Mouse (Mus musculus): ENCODE results near the gene Fgb.

Fgb gene

DNA sequence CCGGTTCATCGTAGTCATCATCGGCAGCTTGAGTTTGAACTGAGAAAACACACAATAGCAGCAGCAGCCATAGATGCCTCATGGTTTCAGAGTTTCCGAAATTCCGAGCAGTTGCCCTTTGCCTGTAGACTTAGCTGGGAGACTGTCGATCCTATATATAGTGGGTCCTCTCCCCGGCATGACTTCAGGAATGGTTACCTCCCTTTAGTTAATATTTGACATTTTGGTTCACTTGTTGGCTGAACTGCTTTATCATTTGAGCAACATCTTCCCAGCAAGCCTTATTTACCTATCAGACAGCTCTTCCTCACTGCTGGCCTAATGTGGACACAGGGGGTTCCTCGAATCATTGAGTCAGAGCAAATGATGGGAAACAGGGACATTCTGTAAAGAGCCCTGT is at the start of gene Fgb:
Fgb (minus strand) TSS at position 184 of the 400 bp plus-strand sequence.
- no peak for DNase-seq (ENCODE audit: low spot score)

DNA sequence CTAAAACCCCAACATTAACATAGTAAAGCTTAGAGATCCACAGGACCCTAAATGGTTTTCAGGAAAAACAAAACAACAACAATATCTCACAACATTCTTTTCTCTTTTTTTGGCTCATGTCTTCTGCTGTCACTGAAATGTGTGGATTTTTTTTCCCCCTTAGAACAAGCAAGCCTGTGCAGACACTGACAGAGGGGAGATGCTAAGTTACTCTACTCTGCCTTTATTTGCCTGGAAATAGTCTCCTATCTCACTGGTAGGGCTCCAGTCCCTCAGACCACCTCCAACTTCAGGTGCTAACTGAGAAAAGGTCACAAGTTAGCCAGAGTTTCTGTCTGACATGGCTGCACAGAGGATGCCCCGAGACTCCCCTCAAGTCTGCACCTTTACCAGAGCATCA is 49.5 kb upstream of the Fgb start:
- no peak for DNase-seq (ENCODE audit: low spot score)

DNA sequence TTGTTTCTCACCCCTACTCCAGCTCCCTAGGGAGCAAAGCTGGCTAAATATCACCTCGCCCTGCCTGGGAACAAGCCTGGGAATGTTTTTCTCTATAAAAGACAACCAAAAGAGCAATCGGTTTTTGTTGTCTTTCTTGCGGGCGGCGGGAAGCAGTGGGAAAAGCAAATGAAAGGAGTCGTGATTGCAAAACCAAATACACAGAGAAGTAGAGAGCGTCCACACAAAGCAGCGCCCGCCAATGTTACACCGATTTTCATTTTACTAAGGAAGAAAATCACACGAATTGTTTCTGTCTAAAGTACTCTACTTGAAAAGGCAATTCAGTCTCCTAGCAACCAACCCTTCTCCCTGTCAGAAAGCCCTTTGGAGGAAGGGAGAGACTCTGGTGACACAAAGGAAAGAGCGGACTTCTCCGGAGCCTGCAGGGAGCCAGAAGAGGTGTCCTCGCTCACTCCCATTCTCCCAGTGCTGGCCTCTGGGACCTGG is 48.9 kb upstream of the Fgb start:
- DNase-seq (ENCODE audit: low spot score) = no peak

- no peak for DNase-seq (ENCODE audit: low spot score)
Measured at GRCm38 (mm10) chr3:83097586-83097985, 47.9 kb upstream of the Fgb start.

GRCm38 (mm10) chr3:83080567-83081055 is 30.9 kb upstream of the Fgb start:
- no peak for DNase-seq (ENCODE audit: low spot score)

- DNase-seq (ENCODE audit: low spot score) = no peak
Measured at GRCm38 (mm10) chr3:83076563-83076962, 26.9 kb upstream of the Fgb start.

DNA sequence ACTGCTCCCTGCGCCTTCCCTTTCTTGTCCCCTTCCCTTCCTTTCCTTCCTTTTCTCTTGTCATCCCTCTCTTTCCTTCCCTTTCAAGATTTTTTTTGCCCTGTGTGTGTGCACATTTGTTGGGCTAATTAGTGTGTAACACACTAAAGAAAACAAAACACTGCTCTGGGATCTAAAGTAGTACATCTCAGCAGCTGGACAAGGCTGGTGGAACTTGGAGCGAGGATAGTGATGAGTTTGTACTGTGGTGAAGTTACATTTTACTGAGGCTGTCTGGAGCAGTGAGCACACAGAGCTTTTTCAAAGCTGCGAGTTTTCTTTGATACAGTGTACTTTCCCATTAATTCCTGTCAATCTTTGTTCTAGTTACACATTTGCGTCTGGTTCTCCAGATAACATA is 20.6 kb upstream of the Fgb start:
- no peak for DNase-seq (ENCODE audit: low spot score)

- no peak for DNase-seq (ENCODE audit: low spot score)
Measured at GRCm38 (mm10) chr3:83068869-83069268, 19.2 kb upstream of the Fgb start.

GRCm38 (mm10) chr3:83067920-83068319 is 18.3 kb upstream of the Fgb start:
- no peak for DNase-seq (ENCODE audit: low spot score)

- DNase-seq (ENCODE audit: low spot score) = no peak
Measured at GRCm38 (mm10) chr3:83057046-83057445, 7.4 kb upstream of the Fgb start.

GRCm38 (mm10) chr3:83055281-83056038 is 5.8 kb upstream of the Fgb start, which contains the start of gene Plrg1:
Plrg1 (plus strand) TSS chr3:83055522.
- peak; percentile 96 for DNase-seq (ENCODE audit: low spot score)

DNA sequence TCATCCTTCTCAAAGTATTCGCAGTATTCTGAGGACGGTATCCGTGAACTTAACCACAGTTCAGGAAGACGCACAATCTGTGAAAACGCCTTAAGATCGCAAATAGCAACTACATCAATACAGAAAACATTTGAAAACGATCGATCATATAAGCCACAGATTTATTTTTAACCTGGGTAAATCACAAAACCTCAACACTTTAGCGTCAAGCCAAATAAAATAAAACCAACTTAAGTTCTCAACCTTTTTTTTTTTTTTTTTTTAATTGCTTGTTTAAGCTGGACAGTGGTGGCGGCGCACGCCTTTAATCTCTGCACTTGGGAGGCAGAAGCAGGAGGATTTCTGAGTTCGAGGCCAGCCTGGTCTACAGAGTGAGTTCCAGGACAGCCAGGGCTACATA is 5.1 kb upstream of the Fgb start:
- no peak for DNase-seq (ENCODE audit: low spot score)

DNA sequence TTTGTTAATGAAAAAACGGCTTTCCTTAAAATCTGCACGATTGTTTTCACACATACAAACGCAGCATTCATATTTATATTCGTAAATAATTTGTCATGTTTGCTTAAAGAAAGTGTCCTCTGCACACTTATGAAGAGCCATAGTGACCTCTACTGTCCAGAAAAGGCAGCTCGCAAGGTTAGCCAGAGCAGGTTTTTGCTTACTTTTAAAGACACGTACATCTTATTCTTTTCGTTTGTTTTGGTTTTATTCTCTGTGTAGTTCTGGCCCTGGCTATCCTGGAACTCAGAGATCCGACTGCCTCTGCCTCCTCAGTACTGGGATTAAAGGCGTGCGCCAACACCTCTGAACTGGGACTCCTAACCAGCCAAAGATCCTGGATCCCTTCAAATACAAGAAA is 4.1 kb upstream of the Fgb start:
- DNase-seq (ENCODE audit: low spot score) = no peak

DNA sequence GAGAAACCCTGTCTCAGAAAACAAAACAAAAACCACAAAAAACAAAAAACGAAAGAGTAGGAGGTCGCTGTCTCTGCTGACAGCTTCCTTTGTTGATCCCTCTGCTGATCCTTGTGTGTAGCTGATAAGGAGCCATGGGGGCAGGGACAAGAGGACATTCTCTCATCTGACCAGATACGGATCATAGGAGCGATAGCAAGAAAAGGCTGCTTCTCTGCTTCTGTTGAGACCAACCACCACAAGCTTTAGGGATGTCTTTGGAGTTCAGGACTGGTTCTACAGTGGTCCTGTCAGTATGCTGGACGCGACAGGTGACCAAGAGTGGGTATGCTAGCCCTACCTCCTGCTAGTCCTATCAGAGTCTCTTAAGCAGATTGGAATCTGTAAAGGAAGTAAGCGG is 3.5 kb upstream of the Fgb start:
- no peak for DNase-seq (ENCODE audit: low spot score)

DNA sequence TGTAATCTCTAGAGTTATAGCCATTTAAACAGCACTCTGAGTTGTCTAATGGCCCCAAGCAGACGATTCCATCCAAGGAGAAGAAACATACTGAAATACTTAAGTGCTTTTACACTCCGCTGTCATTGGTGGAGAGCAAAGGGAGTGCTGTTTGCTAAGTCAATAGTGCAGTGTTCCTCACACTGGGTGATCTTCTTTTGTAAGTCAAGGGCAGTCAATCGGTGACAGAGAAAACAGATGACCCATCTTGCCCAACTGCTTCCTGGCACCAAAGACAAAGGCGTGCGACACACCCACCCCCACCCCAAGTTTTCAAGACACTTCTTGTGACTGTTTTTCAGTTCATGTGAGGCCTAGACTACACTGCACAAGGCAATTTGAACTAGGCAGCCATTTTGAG is 2.4 kb upstream of the Fgb start:
- no peak for DNase-seq (ENCODE audit: low spot score)

GRCm38 (mm10) chr3:83050661-83051060 is 998 bp upstream of the Fgb start:
- no peak for DNase-seq (ENCODE audit: low spot score)

DNA sequence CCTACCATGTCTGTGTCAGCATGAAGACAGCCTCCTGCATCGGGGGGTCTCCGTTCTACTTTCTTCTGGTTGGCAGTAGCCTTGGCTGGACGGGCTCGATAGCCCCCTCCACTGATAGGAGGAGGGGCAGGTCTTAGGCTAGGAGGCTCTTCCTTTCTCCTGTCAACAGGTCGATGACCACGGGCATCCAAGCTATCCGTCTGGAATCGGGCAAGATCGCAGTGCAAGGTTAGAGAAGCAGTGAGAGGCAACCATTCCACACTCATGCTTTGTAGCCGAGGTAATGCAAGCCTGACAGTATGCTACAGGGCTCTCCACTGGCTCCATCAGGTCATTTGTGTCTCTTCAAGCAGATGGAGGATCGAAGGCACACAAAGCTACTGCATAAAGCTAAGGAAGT is 3.0 kb downstream of the Fgb start:
- no peak for DNase-seq (ENCODE audit: low spot score)

GRCm38 (mm10) chr3:83042451-83042850 is 7.2 kb downstream of the Fgb start:
- DNase-seq (ENCODE audit: low spot score) = no peak

DNA sequence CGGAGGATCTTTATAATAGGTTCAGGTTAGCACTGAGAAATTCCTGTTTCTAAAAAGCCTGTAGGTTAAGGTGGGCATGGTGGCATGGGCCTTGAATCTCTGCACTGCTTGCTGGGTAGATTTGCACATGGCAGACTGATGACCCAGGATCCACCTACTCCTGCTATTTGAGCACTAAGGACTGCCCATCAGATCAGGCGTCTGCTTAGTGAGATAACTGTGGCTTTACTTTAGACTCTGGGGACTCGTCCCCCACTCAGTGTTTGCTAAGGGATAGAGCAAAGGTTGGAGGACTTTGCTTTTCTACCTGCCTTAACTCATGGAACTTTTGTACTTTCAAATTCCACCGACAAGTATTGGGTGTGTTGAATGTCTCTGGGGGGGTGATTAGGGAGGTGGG is 10.0 kb downstream of the Fgb start:
- DNase-seq (ENCODE audit: low spot score) = no peak

GRCm38 (mm10) chr3:83038865-83039264 is 10.8 kb downstream of the Fgb start:
- DNase-seq (ENCODE audit: low spot score) = no peak

GRCm38 (mm10) chr3:83033801-83034200 is 15.9 kb downstream of the Fgb start:
- no peak for DNase-seq (ENCODE audit: low spot score)

DNA sequence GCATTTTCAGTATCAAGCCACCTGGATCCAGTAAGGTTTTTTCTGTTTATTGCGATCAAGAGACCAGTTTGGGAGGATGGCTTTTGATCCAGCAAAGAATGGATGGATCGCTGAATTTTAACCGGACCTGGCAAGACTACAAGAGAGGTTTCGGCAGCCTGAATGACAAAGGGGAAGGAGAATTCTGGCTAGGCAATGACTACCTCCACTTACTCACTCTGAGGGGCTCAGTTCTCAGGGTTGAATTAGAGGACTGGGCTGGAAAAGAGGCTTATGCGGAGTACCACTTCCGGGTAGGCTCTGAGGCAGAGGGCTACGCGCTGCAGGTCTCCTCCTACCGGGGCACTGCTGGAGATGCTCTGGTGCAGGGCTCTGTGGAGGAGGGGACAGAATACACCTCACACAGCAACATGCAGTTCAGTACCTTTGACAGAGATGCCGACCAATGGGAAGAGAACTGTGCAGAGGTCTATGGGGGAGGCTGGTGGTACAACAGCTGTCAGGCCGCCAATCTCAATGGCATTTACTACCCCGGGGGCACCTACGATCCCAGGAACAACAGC is 16.8 kb downstream of the Fgb start:
- no peak for DNase-seq (ENCODE audit: low spot score)

GRCm38 (mm10) chr3:83030331-83030730 is 19.3 kb downstream of the Fgb start:
- no peak for DNase-seq (ENCODE audit: low spot score)

All from urinary bladder, postnatal 10 days (tissue).